Mouse (Mus musculus): ENCODE results near the gene Atp8a1. TPM values are rescaled to one million over a fixed set of nuclear protein-coding genes. Genes with fewer than 3 reads are reported as not detected.

Gene Atp8a1
- polyA plus RNA-seq, 1 experiment from 2014 or later, result 8.7 TPM

DNA sequence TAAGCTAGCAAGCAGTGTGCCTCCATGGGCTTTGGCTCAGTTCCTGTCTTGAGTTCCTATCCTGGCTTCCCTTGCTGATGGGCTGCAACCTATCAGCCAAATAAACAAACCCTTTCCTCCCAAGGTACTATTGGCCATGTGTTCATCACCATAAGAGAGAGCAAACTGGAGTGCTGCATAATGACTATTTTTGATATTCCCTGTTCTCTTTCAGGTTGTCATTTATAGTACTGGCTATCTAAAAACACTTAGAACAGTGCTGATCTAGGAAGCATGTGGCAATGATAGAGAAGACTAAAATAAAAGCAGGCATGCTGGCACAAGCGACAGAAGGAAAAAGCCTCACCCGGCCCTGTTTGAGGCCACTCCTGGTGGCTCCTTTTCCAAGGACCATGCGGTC, 149.1 kb downstream of the Atp8a1 start:
- H3K9ac ChIP-seq (ENCODE audit: low read depth, low read length), result no peak overlapping the region
- H3K9me3 ChIP-seq (replicated peaks; ENCODE audit: low read length), result no peaks in the 10 kb centered on the region
- DNase-seq (ENCODE audit: low spot score) (no peak), ATAC-seq (replicated peaks; ENCODE audit: low FRiP score, low read depth) (no peak)
- no peaks in the 10 kb centered on the region for H3K27me3 ChIP-seq (ENCODE audit: insufficient read depth, low read length)
- 94% methylated on average over 3 of the region's 3 CpGs for WGBS
- no peak overlapping the region for H3K4me2 ChIP-seq (ENCODE audit: low read length)
- no peaks in the 10 kb centered on the region for H3K4me1 ChIP-seq (replicated peaks; ENCODE audit: insufficient read depth, low read length)
- H3K27ac ChIP-seq, result no peak overlapping the region
- no peak for TF ChIP-seq CTCF (IDR thresholded peaks at IDR 0.05; ENCODE audit: low read depth)
- H3K36me3 ChIP-seq (ENCODE audit: insufficient read depth, low read length), result 0 out of 2 replicates have a peak, but pooled peaks cover 5% of the 10 kb centered on the region
- H3K4me3 ChIP-seq (replicated peaks; ENCODE audit: low read depth, low read length), result no peak overlapping the region

GRCm38 (mm10) chr5:67696741-67697596, 150.3 kb downstream of the Atp8a1 start:
- no peak overlapping the region for H3K27ac ChIP-seq
- no peak overlapping the region for H3K9ac ChIP-seq (ENCODE audit: low read depth, low read length)
- ATAC-seq (replicated peaks; ENCODE audit: low FRiP score, low read depth), result no peak
- H3K27me3 ChIP-seq (ENCODE audit: insufficient read depth, low read length), result no peaks in the 10 kb centered on the region
- H3K4me1 ChIP-seq (replicated peaks; ENCODE audit: insufficient read depth, low read length), result no peaks in the 10 kb centered on the region
- H3K4me3 ChIP-seq (replicated peaks; ENCODE audit: low read depth, low read length), result no peak overlapping the region
- no peak for TF ChIP-seq CTCF (IDR thresholded peaks at IDR 0.05; ENCODE audit: low read depth)
- no peaks in the 10 kb centered on the region for H3K9me3 ChIP-seq (replicated peaks; ENCODE audit: low read length)
- H3K36me3 ChIP-seq (ENCODE audit: insufficient read depth, low read length), result no peaks in the 10 kb centered on the region
- peak; percentile 24 for DNase-seq (ENCODE audit: low spot score)
- 32% methylated on average over 12 of the region's 12 CpGs for WGBS
- no peak overlapping the region for H3K4me2 ChIP-seq (ENCODE audit: low read length)

- DNase-seq (ENCODE audit: low spot score), result no peak
- no peak for TF ChIP-seq CTCF (IDR thresholded peaks at IDR 0.05; ENCODE audit: low read depth)
- no peak overlapping the region for H3K4me3 ChIP-seq (replicated peaks; ENCODE audit: low read depth, low read length)
- ATAC-seq (replicated peaks; ENCODE audit: low FRiP score, low read depth), result no peak
- no peaks in the 10 kb centered on the region for H3K4me1 ChIP-seq (replicated peaks; ENCODE audit: insufficient read depth, low read length)
- no peak overlapping the region for H3K9ac ChIP-seq (ENCODE audit: low read depth, low read length)
- no peak overlapping the region for H3K4me2 ChIP-seq (ENCODE audit: low read length)
- no peaks in the 10 kb centered on the region for H3K9me3 ChIP-seq (replicated peaks; ENCODE audit: low read length)
- H3K27me3 ChIP-seq (ENCODE audit: insufficient read depth, low read length), result no peaks in the 10 kb centered on the region
- WGBS, result 84% methylated on average over 14 of the region's 14 CpGs
- H3K36me3 ChIP-seq (ENCODE audit: insufficient read depth, low read length), result no peaks in the 10 kb centered on the region
- no peak overlapping the region for H3K27ac ChIP-seq
These were observed 152.1 kb downstream of the Atp8a1 start for GRCm38 (mm10) chr5:67695055-67695710.

GRCm38 (mm10) chr5:67690336-67690735, 156.9 kb downstream of the Atp8a1 start:
- WGBS, result 90% methylated on average over 9 of the region's 9 CpGs
- Histone ChIP-seq H3K4me3 (replicated peaks; ENCODE audit: low read depth, low read length) (no peak overlapping the region), H3K4me2 (ENCODE audit: low read length) (no peak overlapping the region), H3K9ac (ENCODE audit: low read depth, low read length) (no peak overlapping the region), H3K27ac (no peak overlapping the region), H3K9me3 (replicated peaks; ENCODE audit: low read length) (no peaks in the 10 kb centered on the region), H3K36me3 (ENCODE audit: insufficient read depth, low read length) (no peaks in the 10 kb centered on the region), H3K27me3 (ENCODE audit: insufficient read depth, low read length) (no peaks in the 10 kb centered on the region), H3K4me1 (replicated peaks; ENCODE audit: insufficient read depth, low read length) (no peaks in the 10 kb centered on the region)
- no peak for ATAC-seq (replicated peaks; ENCODE audit: low FRiP score, low read depth)
- no peak for DNase-seq (ENCODE audit: low spot score)
- TF ChIP-seq CTCF (IDR thresholded peaks at IDR 0.05; ENCODE audit: low read depth), result no peak

DNA sequence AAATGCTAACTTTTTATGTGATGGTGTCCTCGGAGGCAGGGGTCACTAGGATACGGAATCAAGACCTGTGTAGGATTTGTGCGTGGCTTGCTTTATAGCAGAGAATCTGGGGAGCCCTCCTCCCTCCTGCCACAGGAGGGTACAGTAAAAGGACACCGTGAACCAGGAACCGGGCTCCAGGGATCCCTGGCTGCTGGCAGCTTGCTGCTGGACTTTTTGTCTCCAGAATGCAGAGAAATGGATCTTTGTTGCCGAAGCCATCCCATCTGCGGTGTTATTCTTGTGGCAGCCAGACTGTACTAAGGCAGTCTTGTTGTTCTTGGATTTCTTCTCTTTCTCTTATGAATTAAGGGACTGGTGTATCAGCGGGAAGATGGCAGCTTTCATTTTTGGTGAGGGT, 159.2 kb downstream of the Atp8a1 start:
- Histone ChIP-seq H3K4me3 (replicated peaks; ENCODE audit: low read depth, low read length) (no peak overlapping the region), H3K9ac (ENCODE audit: low read depth, low read length) (no peak overlapping the region), H3K27ac (no peak overlapping the region), H3K4me2 (ENCODE audit: low read length) (no peak overlapping the region), H3K36me3 (ENCODE audit: insufficient read depth, low read length) (no peaks in the 10 kb centered on the region), H3K9me3 (replicated peaks; ENCODE audit: low read length) (no peaks in the 10 kb centered on the region), H3K27me3 (ENCODE audit: insufficient read depth, low read length) (no peaks in the 10 kb centered on the region), H3K4me1 (replicated peaks; ENCODE audit: insufficient read depth, low read length) (no peaks in the 10 kb centered on the region)
- DNase-seq (ENCODE audit: low spot score) (no peak), ATAC-seq (replicated peaks; ENCODE audit: low FRiP score, low read depth) (no peak)
- 86% methylated on average over 8 of the region's 8 CpGs for WGBS
- TF ChIP-seq CTCF (IDR thresholded peaks at IDR 0.05; ENCODE audit: low read depth), result no peak

DNA sequence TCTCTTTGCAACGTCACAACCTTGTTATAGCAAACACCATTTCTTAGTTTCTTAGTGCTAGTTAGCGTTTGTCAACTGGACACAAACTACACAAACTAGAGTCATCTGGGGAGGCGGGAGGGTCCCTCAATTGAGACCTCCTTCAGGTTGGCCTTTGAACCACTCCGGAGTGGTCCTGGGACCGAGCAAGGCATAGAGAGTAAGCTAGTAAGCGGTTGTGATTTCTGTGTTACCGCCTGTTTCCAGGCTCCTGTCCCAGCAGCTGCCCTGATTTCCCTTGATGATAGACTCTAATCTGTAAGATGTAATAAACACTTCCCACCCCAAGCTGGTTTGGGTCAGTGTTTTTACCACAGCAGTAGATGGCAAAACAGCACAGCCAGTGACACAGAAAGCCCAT, 161.3 kb downstream of the Atp8a1 start:
- H3K27ac ChIP-seq, result no peak overlapping the region
- ATAC-seq (replicated peaks; ENCODE audit: low FRiP score, low read depth) (no peak), DNase-seq (ENCODE audit: low spot score) (no peak)
- no peak overlapping the region for H3K4me2 ChIP-seq (ENCODE audit: low read length)
- no peak overlapping the region for H3K4me3 ChIP-seq (replicated peaks; ENCODE audit: low read depth, low read length)
- H3K27me3 ChIP-seq (ENCODE audit: insufficient read depth, low read length), result no peaks in the 10 kb centered on the region
- no peaks in the 10 kb centered on the region for H3K4me1 ChIP-seq (replicated peaks; ENCODE audit: insufficient read depth, low read length)
- no peak for TF ChIP-seq CTCF (IDR thresholded peaks at IDR 0.05; ENCODE audit: low read depth)
- no peak overlapping the region for H3K9ac ChIP-seq (ENCODE audit: low read depth, low read length)
- 80% methylated on average over 7 of the region's 7 CpGs for WGBS
- H3K9me3 ChIP-seq (replicated peaks; ENCODE audit: low read length), result no peaks in the 10 kb centered on the region
- H3K36me3 ChIP-seq (ENCODE audit: insufficient read depth, low read length), result no peaks in the 10 kb centered on the region
